ENCODE assay signal across 20 mouse cellular contexts in genomic region chr16:33006888-33007287, GRCm38 (mm10). TPM values are rescaled to one million over a fixed set of nuclear protein-coding genes. Genes with fewer than 3 reads are reported as not detected.
A peak's percentile ranks its signal among the peaks of the same experiment; 100 is the strongest.
DNase-seq lines count a peak whose midpoint lies in the region; ATAC-seq and TF ChIP-seq lines count a peak whose summit lies in the region.
"Had no signal": no experiment of that assay in that cellular context is flagged by ENCODE, and none has a peak within 500 bp of the region (broad histone marks: within the 10 kb centered on the region; RNA-seq: fewer than 3 reads in every experiment).

No protein-coding gene starts in this region.

- 79% methylated on average over 7 of the region's 7 CpGs for WGBS in forebrain, embryonic 14.5 days
- 79% methylated on average over 7 of the region's 7 CpGs for WGBS in forebrain, embryonic 16.5 days
- 77% methylated on average over 7 of the region's 7 CpGs for WGBS in lung, embryonic 14.5 days
- WGBS in stomach, postnatal 0 days = 81% methylated on average over 7 of the region's 7 CpGs

- no peak overlapping the region for H3K9ac ChIP-seq in forebrain, embryonic 14.5 days (ENCODE audit: low read length)
- H3K9ac ChIP-seq in forebrain, embryonic 16.5 days (replicated peaks; ENCODE audit: low read depth, low read length) = no peak overlapping the region
- H3K9ac ChIP-seq in lung, embryonic 14.5 days = no peak overlapping the region
- H3K9ac ChIP-seq in stomach, postnatal 0 days (ENCODE audit: low read length) = no peak overlapping the region
- H3K9ac ChIP-seq: forebrain, embryonic 12.5 days; hindbrain, embryonic 14.5 days; liver, embryonic 13.5 days; neural tube, embryonic 13.5 days had no signal

- TF ChIP-seq CTCF in lung, embryonic 14.5 days (IDR thresholded peaks at IDR 0.05; ENCODE audit: low read depth) = no peak
- TF ChIP-seq CTCF in stomach, postnatal 0 days (IDR thresholded peaks at IDR 0.05; ENCODE audit: low read depth) = no peak

- no peak overlapping the region for H3K4me2 ChIP-seq in forebrain, embryonic 14.5 days (ENCODE audit: low read length)
- H3K4me2 ChIP-seq in forebrain, embryonic 16.5 days (ENCODE audit: low read length) = no peak overlapping the region
- H3K4me2 ChIP-seq in lung, embryonic 14.5 days = no peak overlapping the region
- no peak overlapping the region for H3K4me2 ChIP-seq in stomach, postnatal 0 days (replicated peaks; ENCODE audit: low read depth)
- H3K4me2 ChIP-seq: forebrain, embryonic 12.5 days; hindbrain, embryonic 14.5 days; liver, embryonic 13.5 days; neural tube, embryonic 13.5 days had no signal

- no peak for ATAC-seq in forebrain, embryonic 14.5 days
- ATAC-seq in forebrain, embryonic 16.5 days = no peak
- peak; percentile 23; the same call in 1 of the 2 replicates for ATAC-seq in lung, embryonic 14.5 days (ENCODE audit: insufficient read depth)
- ATAC-seq in stomach, postnatal 0 days (ENCODE audit: low FRiP score, low TSS enrichment) = 0 out of 2 replicates have a peak, but pooled peaks have one; percentile 17
- ATAC-seq: intestine, postnatal 0 days had no signal

- peak; percentile 6 for DNase-seq in forebrain, embryonic 14.5 days (ENCODE audit: low spot score)
- no peak for DNase-seq in lung, embryonic 14.5 days
- no peak for DNase-seq in lung, postnatal 10 days
- DNase-seq in cerebellum, adult 8-10 months = peak; percentile 18
- DNase-seq in stomach, postnatal 0 days (ENCODE audit: low spot score) = no peak
- no peak for DNase-seq in heart, postnatal 25 days (ENCODE audit: low spot score)
- DNase-seq: adrenal gland, adult 8-10 months; heart, adult 2 months; layer of hippocampus, postnatal 36 days; liver, embryonic 13.5 days; lung, postnatal 36 days; right cerebral cortex, postnatal 14 days; thymus, postnatal 14 days had no signal

- no peaks in the 10 kb centered on the region for H3K9me3 ChIP-seq in forebrain, embryonic 14.5 days (replicated peaks; ENCODE audit: control insufficient read depth, low read length)
- H3K9me3 ChIP-seq in forebrain, embryonic 16.5 days (ENCODE audit: control insufficient read depth, low read length) = no peaks in the 10 kb centered on the region
- no peaks in the 10 kb centered on the region for H3K9me3 ChIP-seq in lung, embryonic 14.5 days (ENCODE audit: low read depth, low read length)
- no peaks in the 10 kb centered on the region for H3K9me3 ChIP-seq in stomach, postnatal 0 days (ENCODE audit: control insufficient read depth, low read length)
- H3K9me3 ChIP-seq: forebrain, embryonic 12.5 days; liver, embryonic 13.5 days; neural tube, embryonic 13.5 days had no signal

- intact Hi-C loops in heart, postnatal 25 days (cut with DNase I) = no loop called here

- H3K27ac ChIP-seq in forebrain, embryonic 14.5 days (ENCODE audit: low read depth, low read length) = no peak overlapping the region; the same call in 1 of the 2 replicates
- H3K27ac ChIP-seq in forebrain, embryonic 16.5 days (ENCODE audit: low read length) = no peak overlapping the region
- peak overlapping the region; percentile 36; the same call in 1 of the 2 replicates for H3K27ac ChIP-seq in lung, embryonic 14.5 days (ENCODE audit: low read depth)
- no peak overlapping the region for H3K27ac ChIP-seq in stomach, postnatal 0 days (replicated peaks)
- H3K27ac ChIP-seq: forebrain, embryonic 12.5 days; heart, adult 2 months; hindbrain, embryonic 14.5 days; kidney, postnatal 0 days; liver, embryonic 13.5 days; neural tube, embryonic 13.5 days had no signal

- no peak overlapping the region for H3K4me3 ChIP-seq in forebrain, embryonic 14.5 days (ENCODE audit: low read depth, low read length)
- no peak overlapping the region for H3K4me3 ChIP-seq in forebrain, embryonic 16.5 days (replicated peaks; ENCODE audit: low read length)
- H3K4me3 ChIP-seq in lung, embryonic 14.5 days (ENCODE audit: low read depth, low read length) = no peak overlapping the region
- H3K4me3 ChIP-seq in stomach, postnatal 0 days (ENCODE audit: low read depth, low read length) = no peak overlapping the region
- H3K4me3 ChIP-seq: forebrain, embryonic 12.5 days; heart, adult 2 months; liver, embryonic 13.5 days; neural tube, embryonic 13.5 days had no signal

- TF ChIP-seq EP300 in stomach, postnatal 0 days (optimal IDR thresholded peaks at IDR 0.05) = no peak

- peaks cover 4% of the 10 kb centered on the region; the same call in 1 of the 2 replicates for H3K4me1 ChIP-seq in forebrain, embryonic 14.5 days (ENCODE audit: control insufficient read depth, insufficient read depth, low read length)
- H3K4me1 ChIP-seq in forebrain, embryonic 16.5 days (replicated peaks; ENCODE audit: control insufficient read depth, insufficient read depth, low read length) = peaks cover 4% of the 10 kb centered on the region
- peaks cover 9% of the 10 kb centered on the region; the same call in 1 of the 2 replicates for H3K4me1 ChIP-seq in lung, embryonic 14.5 days (ENCODE audit: insufficient read depth)
- H3K4me1 ChIP-seq in stomach, postnatal 0 days (replicated peaks; ENCODE audit: control insufficient read depth, insufficient read depth) = no peaks in the 10 kb centered on the region
- H3K4me1 ChIP-seq: forebrain, embryonic 12.5 days; liver, embryonic 13.5 days had no signal

- H3K36me3 ChIP-seq in forebrain, embryonic 14.5 days (ENCODE audit: control insufficient read depth, insufficient read depth, low read length) = peaks cover 48% of the 10 kb centered on the region
- H3K36me3 ChIP-seq in forebrain, embryonic 16.5 days (ENCODE audit: control insufficient read depth, insufficient read depth) = peaks cover 11% of the 10 kb centered on the region
- peaks cover 58% of the 10 kb centered on the region for H3K36me3 ChIP-seq in lung, embryonic 14.5 days (ENCODE audit: insufficient read depth)
- peaks cover 14% of the 10 kb centered on the region for H3K36me3 ChIP-seq in stomach, postnatal 0 days (ENCODE audit: control insufficient read depth, insufficient read depth, low read length)

- H3K27me3 ChIP-seq in forebrain, embryonic 14.5 days (replicated peaks; ENCODE audit: control insufficient read depth, insufficient read depth, low read length) = no peaks in the 10 kb centered on the region
- no peaks in the 10 kb centered on the region for H3K27me3 ChIP-seq in forebrain, embryonic 16.5 days (replicated peaks; ENCODE audit: control insufficient read depth, insufficient read depth, low read length)
- no peaks in the 10 kb centered on the region for H3K27me3 ChIP-seq in lung, embryonic 14.5 days (ENCODE audit: insufficient read depth, low read length)
- H3K27me3 ChIP-seq in stomach, postnatal 0 days (ENCODE audit: control insufficient read depth, insufficient read depth, low read length) = no peaks in the 10 kb centered on the region
- H3K27me3 ChIP-seq: CH12.LX; forebrain, embryonic 12.5 days; liver, embryonic 13.5 days; neural tube, embryonic 13.5 days had no signal

RNA-seq across cellular contexts. Expression of gene Iqcg, which starts 49.1 kb away (rescaled TPM):
- 4.9 and 6.1 TPM in 2 replicates for polyA plus RNA-seq in forebrain, embryonic 14.5 days (2014; fragmentation: Nextera tagmentation; extraction: Ambion mirVana)
- polyA plus RNA-seq in forebrain, embryonic 16.5 days (2015; fragmentation: Nextera tagmentation; extraction: Ambion mirVana) = 3.9 and 4.7 TPM in 2 replicates
- 2.6 TPM in 2 replicates for polyA plus RNA-seq in lung, embryonic 14.5 days (2014; fragmentation: Nextera tagmentation; extraction: Ambion mirVana)
- polyA plus RNA-seq in stomach, postnatal 0 days (2015; fragmentation: Nextera tagmentation; extraction: Ambion mirVana) = 0.98 and 1.1 TPM in 2 replicates
- total RNA-seq in heart, postnatal 25 days (2021) = under 1 TPM; 0.52 to 0.64 TPM

RNA-seq across cellular contexts. Expression of gene Rpl35a, which starts 49.4 kb away (rescaled TPM):
- 507 and 649 TPM in 2 replicates for polyA plus RNA-seq in forebrain, embryonic 14.5 days (2014; fragmentation: Nextera tagmentation; extraction: Ambion mirVana)
- polyA plus RNA-seq in forebrain, embryonic 16.5 days (2015; fragmentation: Nextera tagmentation; extraction: Ambion mirVana) = 455 and 506 TPM in 2 replicates
- polyA plus RNA-seq in lung, embryonic 14.5 days (2014; fragmentation: Nextera tagmentation; extraction: Ambion mirVana) = 1,015 and 1,080 TPM in 2 replicates
- 779 and 827 TPM in 2 replicates for polyA plus RNA-seq in stomach, postnatal 0 days (2015; fragmentation: Nextera tagmentation; extraction: Ambion mirVana)
- 100 to 1,000 TPM; 303 to 319 TPM for total RNA-seq in heart, postnatal 25 days (2021)

RNA-seq across cellular contexts. Expression of gene Lmln, which starts 55.4 kb away (rescaled TPM):
- polyA plus RNA-seq in forebrain, embryonic 14.5 days (2014; fragmentation: Nextera tagmentation; extraction: Ambion mirVana) = 1.5 and 2.1 TPM in 2 replicates
- polyA plus RNA-seq in forebrain, embryonic 16.5 days (2015; fragmentation: Nextera tagmentation; extraction: Ambion mirVana) = 3.4 and 4.5 TPM in 2 replicates
- polyA plus RNA-seq in lung, embryonic 14.5 days (2014; fragmentation: Nextera tagmentation; extraction: Ambion mirVana) = 3.5 and 3.8 TPM in 2 replicates
- 0.47 and 0.85 TPM in 2 replicates for polyA plus RNA-seq in stomach, postnatal 0 days (2015; fragmentation: Nextera tagmentation; extraction: Ambion mirVana)
- total RNA-seq in heart, postnatal 25 days (2021) = 1 to 10 TPM; 2.2 to 3.4 TPM

Comparison
In these comparisons a context has a peak if more than half of its experiments do, and no peak if none do; other contexts are left out.
1. ATAC-seq: peak in lung, embryonic 14.5 days (single experiment) and stomach, postnatal 0 days (single experiment); none in forebrain, embryonic 14.5 days (single experiment) and forebrain, embryonic 16.5 days (single experiment).
2. DNase-seq: peak in forebrain, embryonic 14.5 days (single experiment) and cerebellum, adult 8-10 months (single experiment); none in lung, embryonic 14.5 days (single experiment), lung, postnatal 10 days (single experiment), stomach, postnatal 0 days (single experiment) and heart, postnatal 25 days (single experiment).